In genomic region chr14:7748944-7749763, GRCm38 (mm10) we compare ENCODE assay signal across 9 mouse cellular contexts. TPM values are rescaled to one million over a fixed set of nuclear protein-coding genes. Genes with fewer than 3 reads are reported as not detected.
DNase-seq lines count a peak whose midpoint lies in the region; ATAC-seq and TF ChIP-seq lines count a peak whose summit lies in the region.
"Had no signal": no experiment of that assay in that cellular context is flagged by ENCODE, and none has a peak within 500 bp of the region (broad histone marks: within the 10 kb centered on the region; RNA-seq: fewer than 3 reads in every experiment).

No protein-coding gene starts in this region.

- TF ChIP-seq POLR2A in bone marrow, adult 2 months (IDR thresholded peaks at IDR 0.05; ENCODE audit: borderline replicate concordance, control insufficient read depth, low read depth, low read length), result no peak

- H3K9ac ChIP-seq in embryonic facial prominence, embryonic 14.5 days (ENCODE audit: low read depth, low read length), result peak overlapping the region; percentile 26; the same call in 1 of the 2 replicates

- H3K4me1 ChIP-seq in bone marrow, adult 2 months (ENCODE audit: control insufficient read depth, insufficient read depth, low read length), result no peaks in the 10 kb centered on the region
- H3K4me1 ChIP-seq in embryonic facial prominence, embryonic 14.5 days (ENCODE audit: control insufficient read depth, insufficient read depth, low read length), result no peaks in the 10 kb centered on the region

- no peaks in the 10 kb centered on the region for H3K27me3 ChIP-seq in embryonic facial prominence, embryonic 14.5 days (replicated peaks; ENCODE audit: control insufficient read depth, insufficient read depth, low read length)

- no peak overlapping the region for H3K4me3 ChIP-seq in bone marrow, adult 2 months (replicated peaks; ENCODE audit: control insufficient read depth, low read depth, low read length)
- H3K4me3 ChIP-seq in embryonic facial prominence, embryonic 14.5 days (ENCODE audit: low read depth, low read length), result peak overlapping the region; percentile 10

- peak; percentile 49; the same call in 1 of the 2 replicates for ATAC-seq in cerebellum, adult (ENCODE audit: insufficient number of reproducible peaks, low FRiP score, low TSS enrichment)
- ATAC-seq in embryonic facial prominence, embryonic 14.5 days (ENCODE audit: low read depth), result peak; percentile 90
- peak; percentile 58 to 69; a peak in 3 of 4 replicates for ATAC-seq in hematopoietic stem cell, adult 5-6 weeks (replicated peaks in 1 of 2; ENCODE audit: insufficient read depth in 1 of 2, low FRiP score in 2 of 2, low TSS enrichment in 1 of 2, low read depth in 1 of 2, poor library complexity in 2 of 2, severe bottlenecking in 2 of 2)

- WGBS in bone marrow, adult 2 months, result 37% methylated on average over 11 of the region's 11 CpGs
- WGBS in embryonic facial prominence, embryonic 14.5 days, result 25% methylated on average over 11 of the region's 11 CpGs

- no peak for DNase-seq in cerebellum, adult 11-12 months
- peak; percentile 81 for DNase-seq in embryonic facial prominence, embryonic 14.5 days (ENCODE audit: low spot score)
- peak; percentile 29 for DNase-seq in layer of hippocampus, adult 9-11 months
- peak; percentile 70 for DNase-seq in lung, postnatal 14 days
- DNase-seq in right cerebral cortex, postnatal 14 days, result peak; percentile 58

- H3K36me3 ChIP-seq in embryonic facial prominence, embryonic 14.5 days (ENCODE audit: control insufficient read depth, insufficient read depth, low read length), result no peaks in the 10 kb centered on the region

- no peaks in the 10 kb centered on the region for H3K9me3 ChIP-seq in embryonic facial prominence, embryonic 14.5 days (ENCODE audit: control insufficient read depth, low read length)

- H3K27ac ChIP-seq in bone marrow, adult 2 months (ENCODE audit: control insufficient read depth, insufficient read depth, low read depth, low read length, poor library complexity), result no peak overlapping the region
- no peak overlapping the region for H3K27ac ChIP-seq in embryonic facial prominence, embryonic 14.5 days (replicated peaks; ENCODE audit: low read depth, low read length)
- H3K27ac ChIP-seq: macrophage had no signal

- peak; percentile 28; the same call in 1 of the 2 replicates for TF ChIP-seq CTCF in bone marrow, adult 2 months (IDR thresholded peaks at IDR 0.05; ENCODE audit: control insufficient read depth, insufficient read depth, low read length)

- peak overlapping the region; percentile 43 for H3K4me2 ChIP-seq in embryonic facial prominence, embryonic 14.5 days (ENCODE audit: low read depth, low read length)

RNA-seq across cellular contexts. Expression of gene Gm26661, which starts 42.2 kb away (rescaled TPM):
- polyA plus RNA-seq in bone marrow, adult 2 months (2011; ENCODE audit: insufficient read depth, insufficient read length, low replicate concordance, missing spikeins), result not detected in 2 replicates
- polyA plus RNA-seq in embryonic facial prominence, embryonic 14.5 days (2014; fragmentation: Nextera tagmentation; extraction: Ambion mirVana), result 0.67 TPM in 1 of 2 replicates, not detected in the other
- not detected in 2 replicates for total RNA-seq in hematopoietic stem cell, adult 5-6 weeks (2017)
- polyA plus RNA-seq: macrophage had no signal
